Mouse (Mus musculus): ENCODE results near the gene Trp53i11. TPM values are rescaled to one million over a fixed set of nuclear protein-coding genes. Genes with fewer than 3 reads are reported as not detected.
A peak's percentile ranks its signal among the peaks of the same experiment; 100 is the strongest.

Gene Trp53i11
- polyA plus RNA-seq, 1 experiment from 2014 or later, result 38.6 TPM

- H3K4me2 ChIP-seq (ENCODE audit: low read depth, low read length), result no peak overlapping the region
- ATAC-seq (replicated peaks; ENCODE audit: extremely low read depth, insufficient read depth, low FRiP score), result no peak
- no peak overlapping the region for H3K9ac ChIP-seq (ENCODE audit: low read length)
- H3K4me1 ChIP-seq (ENCODE audit: control insufficient read depth, insufficient read depth, low read length), result peaks cover 14% of the 10 kb centered on the region; the same call in 1 of the 2 replicates
- H3K27ac ChIP-seq (ENCODE audit: low read length), result no peak overlapping the region
- no peaks in the 10 kb centered on the region for H3K36me3 ChIP-seq (ENCODE audit: control insufficient read depth, insufficient read depth)
- H3K27me3 ChIP-seq (ENCODE audit: control insufficient read depth, insufficient read depth, low read length), result no peaks in the 10 kb centered on the region
- WGBS, result 85% methylated on average over 7 of the region's 7 CpGs
- H3K4me3 ChIP-seq (ENCODE audit: low read length), result no peak overlapping the region
- H3K9me3 ChIP-seq (replicated peaks; ENCODE audit: control insufficient read depth, low read length), result no peaks in the 10 kb centered on the region
Observed at GRCm38 (mm10) chr2:93152883-93153491, 34.4 kb upstream of the Trp53i11 start.

- Histone ChIP-seq H3K9ac (ENCODE audit: low read length) (no peak overlapping the region), H3K36me3 (ENCODE audit: control insufficient read depth, insufficient read depth) (no peaks in the 10 kb centered on the region), H3K27me3 (ENCODE audit: control insufficient read depth, insufficient read depth, low read length) (no peaks in the 10 kb centered on the region), H3K4me3 (ENCODE audit: low read length) (no peak overlapping the region), H3K9me3 (replicated peaks; ENCODE audit: control insufficient read depth, low read length) (no peaks in the 10 kb centered on the region), H3K4me1 (ENCODE audit: control insufficient read depth, insufficient read depth, low read length) (peaks cover 14% of the 10 kb centered on the region; the same call in 1 of the 2 replicates), H3K27ac (ENCODE audit: low read length) (no peak overlapping the region), H3K4me2 (ENCODE audit: low read depth, low read length) (no peak overlapping the region)
- WGBS, result 89% methylated on average over 1 of the region's 1 CpGs
- no peak for ATAC-seq (replicated peaks; ENCODE audit: extremely low read depth, insufficient read depth, low FRiP score)
Observed at GRCm38 (mm10) chr2:93153833-93154232, 33.5 kb upstream of the Trp53i11 start.

- H3K27me3 ChIP-seq (ENCODE audit: control insufficient read depth, insufficient read depth, low read length), result no peaks in the 10 kb centered on the region
- H3K36me3 ChIP-seq (ENCODE audit: control insufficient read depth, insufficient read depth), result no peaks in the 10 kb centered on the region
- H3K4me1 ChIP-seq (ENCODE audit: control insufficient read depth, insufficient read depth, low read length), result peaks cover 14% of the 10 kb centered on the region; the same call in 1 of the 2 replicates
- no peak overlapping the region for H3K9ac ChIP-seq (ENCODE audit: low read length)
- no peak for ATAC-seq (replicated peaks; ENCODE audit: extremely low read depth, insufficient read depth, low FRiP score)
- H3K4me2 ChIP-seq (ENCODE audit: low read depth, low read length), result no peak overlapping the region
- H3K9me3 ChIP-seq (replicated peaks; ENCODE audit: control insufficient read depth, low read length), result no peaks in the 10 kb centered on the region
- no peak overlapping the region for H3K27ac ChIP-seq (ENCODE audit: low read length)
- 63% methylated on average over 1 of the region's 1 CpGs for WGBS
- H3K4me3 ChIP-seq (ENCODE audit: low read length), result no peak overlapping the region
Observed at GRCm38 (mm10) chr2:93154486-93155032, 32.8 kb upstream of the Trp53i11 start.

GRCm38 (mm10) chr2:93160467-93161035, 26.8 kb upstream of the Trp53i11 start:
- WGBS, result 80% methylated on average over 4 of the region's 4 CpGs
- H3K27ac ChIP-seq (ENCODE audit: low read length), result no peak overlapping the region
- no peak overlapping the region for H3K4me3 ChIP-seq (ENCODE audit: low read length)
- H3K4me2 ChIP-seq (ENCODE audit: low read depth, low read length), result no peak overlapping the region
- H3K27me3 ChIP-seq (ENCODE audit: control insufficient read depth, insufficient read depth, low read length), result no peaks in the 10 kb centered on the region
- H3K4me1 ChIP-seq (ENCODE audit: control insufficient read depth, insufficient read depth, low read length), result peaks cover 17% of the 10 kb centered on the region
- no peak overlapping the region for H3K9ac ChIP-seq (ENCODE audit: low read length)
- H3K9me3 ChIP-seq (replicated peaks; ENCODE audit: control insufficient read depth, low read length), result no peaks in the 10 kb centered on the region
- no peaks in the 10 kb centered on the region for H3K36me3 ChIP-seq (ENCODE audit: control insufficient read depth, insufficient read depth)
- ATAC-seq (replicated peaks; ENCODE audit: extremely low read depth, insufficient read depth, low FRiP score), result no peak

GRCm38 (mm10) chr2:93161914-93162664, 25.3 kb upstream of the Trp53i11 start:
- Histone ChIP-seq H3K9ac (ENCODE audit: low read length) (no peak overlapping the region), H3K9me3 (replicated peaks; ENCODE audit: control insufficient read depth, low read length) (no peaks in the 10 kb centered on the region), H3K27ac (ENCODE audit: low read length) (peak overlapping the region; percentile 34; the same call in 1 of the 2 replicates), H3K27me3 (ENCODE audit: control insufficient read depth, insufficient read depth, low read length) (no peaks in the 10 kb centered on the region), H3K4me1 (ENCODE audit: control insufficient read depth, insufficient read depth, low read length) (peaks cover 20% of the 10 kb centered on the region), H3K4me2 (ENCODE audit: low read depth, low read length) (no peak overlapping the region), H3K36me3 (ENCODE audit: control insufficient read depth, insufficient read depth) (no peaks in the 10 kb centered on the region), H3K4me3 (ENCODE audit: low read length) (no peak overlapping the region)
- 67% methylated on average over 7 of the region's 7 CpGs for WGBS
- ATAC-seq (replicated peaks; ENCODE audit: extremely low read depth, insufficient read depth, low FRiP score), result no peak

- Histone ChIP-seq H3K4me3 (ENCODE audit: low read length) (no peak overlapping the region), H3K27ac (ENCODE audit: low read length) (peak overlapping the region; percentile 48; the same call in 1 of the 2 replicates), H3K27me3 (ENCODE audit: control insufficient read depth, insufficient read depth, low read length) (no peaks in the 10 kb centered on the region), H3K4me2 (ENCODE audit: low read depth, low read length) (no peak overlapping the region), H3K9ac (ENCODE audit: low read length) (no peak overlapping the region), H3K4me1 (ENCODE audit: control insufficient read depth, insufficient read depth, low read length) (peaks cover 20% of the 10 kb centered on the region), H3K36me3 (ENCODE audit: control insufficient read depth, insufficient read depth) (no peaks in the 10 kb centered on the region), H3K9me3 (replicated peaks; ENCODE audit: control insufficient read depth, low read length) (no peaks in the 10 kb centered on the region)
- WGBS, result 34% methylated on average over 4 of the region's 4 CpGs
- no peak for ATAC-seq (replicated peaks; ENCODE audit: extremely low read depth, insufficient read depth, low FRiP score)
Observed at GRCm38 (mm10) chr2:93162791-93163190, 24.6 kb upstream of the Trp53i11 start.

DNA sequence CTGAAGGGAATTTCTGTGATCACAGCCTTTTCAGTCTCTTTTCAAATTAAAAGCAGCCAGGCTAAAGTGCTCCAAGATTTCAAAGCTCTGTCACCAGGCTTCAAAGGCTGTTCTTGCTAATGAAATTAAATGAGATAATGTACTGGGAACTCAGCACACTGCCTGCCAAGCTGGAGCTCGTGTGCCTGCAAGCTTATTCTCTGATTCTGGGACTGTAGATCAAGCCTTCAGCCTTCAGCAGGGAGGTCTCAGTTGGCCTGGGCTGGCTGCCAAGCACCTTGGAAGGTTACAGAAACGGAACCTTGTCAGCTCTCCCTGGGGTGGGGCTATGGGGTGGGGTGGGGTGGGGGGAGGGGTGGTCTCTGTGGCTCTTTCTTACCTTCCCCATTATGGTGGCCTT, 24.0 kb upstream of the Trp53i11 start:
- peaks cover 20% of the 10 kb centered on the region for H3K4me1 ChIP-seq (ENCODE audit: control insufficient read depth, insufficient read depth, low read length)
- WGBS, result 6% methylated on average over 2 of the region's 2 CpGs
- ATAC-seq (replicated peaks; ENCODE audit: extremely low read depth, insufficient read depth, low FRiP score), result peak; percentile 59

DNA sequence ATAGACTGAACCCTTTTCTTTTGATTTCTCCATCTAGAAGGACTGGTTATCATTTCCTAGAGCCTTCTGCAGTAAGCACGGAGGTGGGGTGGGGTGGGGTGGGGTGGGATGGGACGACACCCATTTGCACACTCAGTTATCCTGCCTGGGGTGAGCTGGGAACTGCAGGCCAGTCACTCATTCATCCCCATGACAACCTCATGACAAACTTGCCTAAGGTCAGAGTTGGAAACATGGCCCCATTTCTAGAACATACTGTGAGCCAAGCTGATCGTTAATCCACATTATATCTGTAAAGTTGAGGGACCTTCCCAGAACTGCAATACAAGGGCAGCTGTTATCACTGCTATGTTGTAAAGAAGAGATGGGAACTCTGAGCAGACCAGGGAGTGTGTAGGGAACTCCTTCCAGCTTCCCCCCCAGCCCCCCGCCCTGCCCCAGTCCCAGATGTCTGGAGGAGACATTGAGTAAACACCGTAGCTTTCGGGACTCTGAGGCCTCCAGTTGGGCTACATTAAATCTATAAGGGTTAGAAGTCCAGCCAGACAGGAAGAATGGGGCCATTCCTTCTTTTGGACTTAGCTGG, 23.5 kb upstream of the Trp53i11 start:
- Histone ChIP-seq H3K9me3 (replicated peaks; ENCODE audit: control insufficient read depth, low read length) (no peaks in the 10 kb centered on the region), H3K4me3 (ENCODE audit: low read length) (no peak overlapping the region), H3K4me2 (ENCODE audit: low read depth, low read length) (no peak overlapping the region), H3K27ac (ENCODE audit: low read length) (no peak overlapping the region), H3K4me1 (ENCODE audit: control insufficient read depth, insufficient read depth, low read length) (peaks cover 20% of the 10 kb centered on the region), H3K36me3 (ENCODE audit: control insufficient read depth, insufficient read depth) (no peaks in the 10 kb centered on the region), H3K9ac (ENCODE audit: low read length) (no peak overlapping the region), H3K27me3 (ENCODE audit: control insufficient read depth, insufficient read depth, low read length) (no peaks in the 10 kb centered on the region)
- 73% methylated on average over 6 of the region's 6 CpGs for WGBS
- ATAC-seq (replicated peaks; ENCODE audit: extremely low read depth, insufficient read depth, low FRiP score), result no peak

More for the DNA sequence above, 24.0 kb upstream of the Trp53i11 start:
- H3K27me3 ChIP-seq (ENCODE audit: control insufficient read depth, insufficient read depth, low read length), result no peaks in the 10 kb centered on the region
- H3K9ac ChIP-seq (ENCODE audit: low read length), result no peak overlapping the region
- no peaks in the 10 kb centered on the region for H3K36me3 ChIP-seq (ENCODE audit: control insufficient read depth, insufficient read depth)
- H3K27ac ChIP-seq (ENCODE audit: low read length), result peak overlapping the region; percentile 48; the same call in 1 of the 2 replicates
- H3K9me3 ChIP-seq (replicated peaks; ENCODE audit: control insufficient read depth, low read length), result no peaks in the 10 kb centered on the region
- H3K4me2 ChIP-seq (ENCODE audit: low read depth, low read length), result no peak overlapping the region
- no peak overlapping the region for H3K4me3 ChIP-seq (ENCODE audit: low read length)
